8 mouse cellular contexts compared by ENCODE assay signal in the genomic region with DNA sequence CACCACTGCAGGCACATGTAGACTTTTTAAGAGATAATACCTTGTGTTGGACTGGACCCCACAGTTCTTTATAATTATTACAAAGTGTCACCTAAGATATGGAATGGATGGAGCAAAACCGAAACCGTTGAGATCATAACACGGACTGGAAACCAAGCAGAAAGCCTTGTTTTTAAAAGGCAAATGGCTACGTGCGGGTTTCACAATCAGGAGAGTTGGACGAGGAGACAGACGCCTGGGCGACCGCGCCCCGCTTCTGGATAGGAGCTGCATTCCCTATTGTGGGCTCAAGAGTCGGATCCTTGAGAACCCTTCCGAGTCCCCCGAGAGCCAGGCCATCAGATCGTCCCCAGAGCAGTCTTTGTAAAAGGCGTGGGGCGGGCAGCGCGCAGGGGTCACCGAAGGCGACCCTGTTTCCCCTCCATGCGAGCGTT. TPM values are rescaled to one million over a fixed set of nuclear protein-coding genes. Genes with fewer than 3 reads are reported as not detected.
DNase-seq lines count a peak whose midpoint lies in the region; ATAC-seq and TF ChIP-seq lines count a peak whose summit lies in the region.

No protein-coding gene starts in this region.

- H3K27me3 ChIP-seq in limb, embryonic 15.5 days, result no peaks in the 10 kb centered on the region
- no peaks in the 10 kb centered on the region for H3K27me3 ChIP-seq in small intestine, adult 2 months (ENCODE audit: control insufficient read depth, insufficient read depth, low read length)

- peak overlapping the region; percentile 64 for H3K4me2 ChIP-seq in limb, embryonic 15.5 days

- H3K4me1 ChIP-seq in ES-E14 (ENCODE audit: control insufficient read depth in 2 of 2, insufficient read depth in 2 of 2, low read length in 2 of 2, poor library complexity in 1 of 2), result peaks cover 0 to 7% of the 10 kb centered on the region in 2 experiments; a peak in 1 of 4 replicates
- peaks cover 11% of the 10 kb centered on the region for H3K4me1 ChIP-seq in limb, embryonic 15.5 days
- peaks cover 7% of the 10 kb centered on the region; the same call in 1 of the 2 replicates for H3K4me1 ChIP-seq in small intestine, adult 2 months (ENCODE audit: control insufficient read depth, insufficient read depth, insufficient read length, low read length)

- peak; percentile 33 for ATAC-seq in erythroblast, adult 5-6 weeks (replicated peaks; ENCODE audit: low FRiP score, poor library complexity, severe bottlenecking)
- peak; percentile 12; the same call in 1 of the 2 replicates for ATAC-seq in limb, embryonic 15.5 days (ENCODE audit: insufficient number of reproducible peaks, low FRiP score, low TSS enrichment, low read depth)
- no peak for ATAC-seq in megakaryocyte-erythroid progenitor cell, adult 5-6 weeks (replicated peaks; ENCODE audit: low FRiP score, low TSS enrichment, poor library complexity, severe bottlenecking)

- peak overlapping the region; percentile 97 for H3K9ac ChIP-seq in ES-E14 (ENCODE audit: insufficient read depth, low read depth, low read length, poor library complexity, severe bottlenecking)
- peak overlapping the region; percentile 92 for H3K9ac ChIP-seq in limb, embryonic 15.5 days

- TF ChIP-seq POLR2A in small intestine, adult 2 months (IDR thresholded peaks at IDR 0.05; ENCODE audit: low read depth, low read length), result no peak

- no peaks in the 10 kb centered on the region for H3K9me3 ChIP-seq in ES-E14 (ENCODE audit: control insufficient read depth, insufficient read depth, low read depth, low read length)
- H3K9me3 ChIP-seq in limb, embryonic 15.5 days, result no peaks in the 10 kb centered on the region

- in situ Hi-C loops in ES-E14 (cut with MboI; ENCODE audit: low sequenced_read_pairs in 2 of 2, unreplicated experiment in 2 of 2), result loop anchor here in 1 of 2 experiments (25.0 kb wide), 1 partner anchor 787 kb away; a partner anchor contains a TSS

- DNase-seq in kidney, adult 11 months, result peak; percentile 6
- DNase-seq in kidney, postnatal 10 days, result no peak
- no peak for DNase-seq in ES-E14 (ENCODE audit: low read depth, low spot score)
- DNase-seq in right cerebral cortex, postnatal 25 days, result no peak

- under 1% methylated on average over 23 of the region's 23 CpGs for WGBS in limb, embryonic 15.5 days
- WGBS in small intestine, adult 2 months, result 1% methylated on average over 23 of the region's 23 CpGs

- H3K27ac ChIP-seq in ES-E14 (ENCODE audit: insufficient read depth, low read depth, low read length, poor library complexity, severe bottlenecking), result peak overlapping the region; percentile 62; the same call in 1 of the 2 replicates
- peak overlapping the region; percentile 93 for H3K27ac ChIP-seq in limb, embryonic 15.5 days
- peak overlapping the region; percentile 93 for H3K27ac ChIP-seq in small intestine, adult 2 months (ENCODE audit: insufficient read depth, low read depth, low read length)

- no peak for TF ChIP-seq CTCF in small intestine, adult 2 months (IDR thresholded peaks at IDR 0.05; ENCODE audit: extremely low read depth, insufficient read length, insufficient replicate concordance, low read depth, low read length)

- peak overlapping the region; percentile 85 to 87 for H3K4me3 ChIP-seq in ES-E14 (ENCODE audit: insufficient read depth in 1 of 2, low read depth in 1 of 2, low read length in 2 of 2, poor library complexity in 1 of 2, severe bottlenecking in 1 of 2)
- peak overlapping the region; percentile 95 for H3K4me3 ChIP-seq in limb, embryonic 15.5 days
- peak overlapping the region; percentile 96 for H3K4me3 ChIP-seq in small intestine, adult 2 months (ENCODE audit: low read depth, low read length)

- peaks cover 5% of the 10 kb centered on the region; the same call in 1 of the 2 replicates for H3K36me3 ChIP-seq in ES-E14 (ENCODE audit: control insufficient read depth, insufficient read depth, low read length, poor library complexity, severe bottlenecking)
- H3K36me3 ChIP-seq in limb, embryonic 15.5 days, result 0 out of 2 replicates have a peak, but pooled peaks cover 3% of the 10 kb centered on the region
- H3K36me3 ChIP-seq in small intestine, adult 2 months (ENCODE audit: control insufficient read depth, insufficient read depth, low read length), result no peaks in the 10 kb centered on the region; the same call in 1 of the 2 replicates

TF ChIP-seq in ES-E14, 5 proteins besides CTCF, POLR2A, EP300 and RAD21:
- TF ChIP-seq ZC3H11A (IDR thresholded peaks at IDR 0.05; ENCODE audit: borderline replicate concordance, low read depth, low read length) (no peak), MAFK (IDR thresholded peaks at IDR 0.05; ENCODE audit: insufficient read depth, low read depth, low read length) (no peak), CHD2 (IDR thresholded peaks at IDR 0.05; ENCODE audit: low read depth, low read length) (no peak), HCFC1 (IDR thresholded peaks at IDR 0.05; ENCODE audit: borderline replicate concordance, insufficient read depth, low read length) (no peak)

RNA-seq across cellular contexts. Expression of a gene that starts 0.6 kb away (rescaled TPM):
- total RNA-seq in ES-E14 (2012; rRNA removed), result 26.9 and 30.5 TPM in 2 replicates
- 9.0 and 12.1 TPM in 2 replicates for total RNA-seq in erythroblast, adult 5-6 weeks (2015; ENCODE audit: low replicate concordance)
- 15.7 and 25.2 TPM in 2 replicates for total RNA-seq in erythroblast, adult 5-6 weeks (2017; ENCODE audit: low replicate concordance)
- 23.2 and 24.2 TPM in 2 replicates for polyA plus RNA-seq in limb, embryonic 15.5 days (2015; fragmentation: Nextera tagmentation; extraction: Ambion mirVana)
- polyA plus RNA-seq in small intestine, adult 2 months (2012; rRNA removed), result 0.70 and 1.2 TPM in 2 replicates
- total RNA-seq in megakaryocyte-erythroid progenitor cell, adult 5-6 weeks (2014; fragmentation: Nextera tagmentation), result 52.6 and 65.5 TPM in 2 replicates
- 99.1 and 106 TPM in 2 replicates for total RNA-seq in megakaryocyte-erythroid progenitor cell, adult 5-6 weeks (2017)

RNA-seq across cellular contexts. Expression of a gene that starts 17.1 kb away (rescaled TPM):
- total RNA-seq in ES-E14 (2012; rRNA removed), result 19.8 and 23.0 TPM in 2 replicates
- total RNA-seq in erythroblast, adult 5-6 weeks (2015; ENCODE audit: low replicate concordance), result 11.0 and 14.4 TPM in 2 replicates
- total RNA-seq in erythroblast, adult 5-6 weeks (2017; ENCODE audit: low replicate concordance), result 28.5 and 29.1 TPM in 2 replicates
- 12.7 and 16.0 TPM in 2 replicates for polyA plus RNA-seq in limb, embryonic 15.5 days (2015; fragmentation: Nextera tagmentation; extraction: Ambion mirVana)
- polyA plus RNA-seq in small intestine, adult 2 months (2012; rRNA removed), result 0.30 and 0.76 TPM in 2 replicates
- total RNA-seq in megakaryocyte-erythroid progenitor cell, adult 5-6 weeks (2014; fragmentation: Nextera tagmentation), result 18.9 and 24.3 TPM in 2 replicates
- total RNA-seq in megakaryocyte-erythroid progenitor cell, adult 5-6 weeks (2017), result 46.3 and 70.9 TPM in 2 replicates
